Mouse (Mus musculus): Measurements from ENCODE around the gene Stxbp6. TPM values are rescaled to one million over a fixed set of nuclear protein-coding genes. Genes with fewer than 3 reads are reported as not detected.
"Not testable (repeated sequence)": the region's sequence is repeated elsewhere in the genome, so short reads cannot be mapped to it uniquely, and the experiment has no call there.

The Stxbp6 gene
- total and polyA plus RNA-seq, 3 experiments = not detected

- DNase-seq (ENCODE audit: extremely low read depth) = no peak
- in situ Hi-C loops (cut with MboI; ENCODE audit: low pct_ligation_motif_present, low pct_unique_long_range_greater_than_20kb, low sequenced_read_pairs) = no loop called here
- Histone ChIP-seq H3K79me2 (replicated peaks; ENCODE audit: control insufficient read depth, extremely low read depth, insufficient read depth, poor library complexity, severe bottlenecking) (no peaks in the 10 kb centered on the region), H3K9me3 (replicated peaks; ENCODE audit: low read length) (peaks cover 46% of the 10 kb centered on the region), H3K27ac (ENCODE audit: insufficient read depth, low read depth) (no peak overlapping the region), H3K9ac (ENCODE audit: insufficient read depth, low read depth) (no peak overlapping the region), H3K4me3 (replicated peaks in 1 of 3; ENCODE audit: low read depth in 2 of 3, low read length in 2 of 3, poor library complexity in 1 of 3) (no peak overlapping the region), H3K4me2 (ENCODE audit: insufficient read depth, low read depth, poor library complexity, severe bottlenecking) (no peak overlapping the region), H3K36me3 (replicated peaks in 1 of 2; ENCODE audit: control insufficient read depth in 1 of 2, insufficient read depth in 1 of 2, low read length in 1 of 2) (no peaks in the 10 kb centered on the region), H3K27me3 (replicated peaks) (no peaks in the 10 kb centered on the region), H3K4me1 (ENCODE audit: control insufficient read depth in 1 of 2, insufficient read depth in 2 of 2) (no peaks in the 10 kb centered on the region)
- TF ChIP-seq SIN3A (IDR thresholded peaks at IDR 0.05; ENCODE audit: low read length) = no peak
- no peak for TF ChIP-seq MAX (IDR thresholded peaks at IDR 0.05; ENCODE audit: low read length)
- no peak for TF ChIP-seq MYC (IDR thresholded peaks at IDR 0.05; ENCODE audit: low read depth, low read length)
- TF ChIP-seq ELF1 (IDR thresholded peaks at IDR 0.05; ENCODE audit: low read depth, low read length) = no peak
- no peak for TF ChIP-seq KAT2A (IDR thresholded peaks at IDR 0.05; ENCODE audit: insufficient replicate concordance, low read length)
- no peak for TF ChIP-seq HCFC1 (IDR thresholded peaks at IDR 0.05; ENCODE audit: low read depth, low read length)
- TF ChIP-seq SMC3 (IDR thresholded peaks at IDR 0.05; ENCODE audit: low read depth, low read length) = no peak
- no peak for TF ChIP-seq UBTF (IDR thresholded peaks at IDR 0.05; ENCODE audit: low read depth, low read length)
- no peak for TF ChIP-seq RAD21 (IDR thresholded peaks at IDR 0.05; ENCODE audit: low read depth, low read length)
- no peak for TF ChIP-seq MAFK (IDR thresholded peaks at IDR 0.05; ENCODE audit: insufficient replicate concordance, low read length)
- TF ChIP-seq NRF1 (IDR thresholded peaks at IDR 0.05; ENCODE audit: low read depth, low read length) = no peak
- TF ChIP-seq MEF2A (IDR thresholded peaks at IDR 0.05; ENCODE audit: borderline replicate concordance, low read depth, low read length) = no peak
- no peak for TF ChIP-seq ZMIZ1 (IDR thresholded peaks at IDR 0.05; ENCODE audit: low read depth, low read length)
- no peak for TF ChIP-seq USF2 (conservative IDR thresholded peaks at IDR 0.05; ENCODE audit: low read depth, low read length)
- no peak for TF ChIP-seq CHD1 (IDR thresholded peaks at IDR 0.05; ENCODE audit: low read depth, low read length)
- dilution Hi-C loops (cut with MboI; ENCODE audit: extremely low pct_ligation_motif_present, extremely low pct_unique_long_range_greater_than_20kb, low sequenced_read_pairs) = no loop called here
Observed at GRCm38 (mm10) chr12:45052860-45053259, 21.6 kb downstream of the Stxbp6 start.

- Histone ChIP-seq H3K4me2 (ENCODE audit: insufficient read depth, low read depth, poor library complexity, severe bottlenecking) (no peak overlapping the region), H3K9ac (ENCODE audit: insufficient read depth, low read depth) (no peak overlapping the region), H3K4me3 (replicated peaks in 1 of 3; ENCODE audit: low read depth in 2 of 3, low read length in 2 of 3, poor library complexity in 1 of 3) (no peak overlapping the region), H3K4me1 (ENCODE audit: control insufficient read depth in 1 of 2, insufficient read depth in 2 of 2) (no peaks in the 10 kb centered on the region), H3K9me3 (replicated peaks; ENCODE audit: low read length) (peaks cover 55% of the 10 kb centered on the region), H3K27me3 (replicated peaks) (no peaks in the 10 kb centered on the region), H3K79me2 (replicated peaks; ENCODE audit: control insufficient read depth, extremely low read depth, insufficient read depth, poor library complexity, severe bottlenecking) (no peaks in the 10 kb centered on the region), H3K36me3 (replicated peaks in 1 of 2; ENCODE audit: control insufficient read depth in 1 of 2, insufficient read depth in 1 of 2, low read length in 1 of 2) (no peaks in the 10 kb centered on the region), H3K27ac (ENCODE audit: insufficient read depth, low read depth) (no peak overlapping the region)
- DNase-seq (ENCODE audit: extremely low read depth) = no peak
- dilution Hi-C loops (cut with MboI; ENCODE audit: extremely low pct_ligation_motif_present, extremely low pct_unique_long_range_greater_than_20kb, low sequenced_read_pairs) = no loop called here
- TF ChIP-seq JUND (conservative IDR thresholded peaks at IDR 0.05; ENCODE audit: low read depth, low read length) = no peak
- no peak for TF ChIP-seq ZC3H11A (IDR thresholded peaks at IDR 0.05; ENCODE audit: low read depth, low read length)
- TF ChIP-seq CHD2 (IDR thresholded peaks at IDR 0.05; ENCODE audit: low read length) = no peak
- no peak for TF ChIP-seq POLR2AphosphoS2 (IDR thresholded peaks at IDR 0.05; ENCODE audit: low read depth, low read length)
- TF ChIP-seq CTCF (conservative IDR thresholded peaks at IDR 0.05 in 1 of 2, IDR thresholded peaks at IDR 0.05 in 1 of 2; ENCODE audit: low read depth in 2 of 2, low read length in 2 of 2) = no peak
- in situ Hi-C loops (cut with MboI; ENCODE audit: low pct_ligation_motif_present, low pct_unique_long_range_greater_than_20kb, low sequenced_read_pairs) = no loop called here
Observed at GRCm38 (mm10) chr12:45049894-45050293, 24.6 kb downstream of the Stxbp6 start.

- dilution Hi-C loops (cut with MboI; ENCODE audit: extremely low pct_ligation_motif_present, extremely low pct_unique_long_range_greater_than_20kb, low sequenced_read_pairs); H3K4me2 ChIP-seq (ENCODE audit: insufficient read depth, low read depth, poor library complexity, severe bottlenecking); H3K4me3 ChIP-seq (replicated peaks in 1 of 3; ENCODE audit: low read depth in 2 of 3, low read length in 2 of 3, poor library complexity in 1 of 3); in situ Hi-C loops (cut with MboI; ENCODE audit: low pct_ligation_motif_present, low pct_unique_long_range_greater_than_20kb, low sequenced_read_pairs); DNase-seq (ENCODE audit: extremely low read depth); H3K9ac ChIP-seq (ENCODE audit: insufficient read depth, low read depth); H3K27ac ChIP-seq (ENCODE audit: insufficient read depth, low read depth); H3K4me1 ChIP-seq (ENCODE audit: control insufficient read depth in 1 of 2, insufficient read depth in 2 of 2); H3K27me3 ChIP-seq (replicated peaks); H3K36me3 ChIP-seq (replicated peaks in 1 of 2; ENCODE audit: control insufficient read depth in 1 of 2, insufficient read depth in 1 of 2, low read length in 1 of 2); H3K79me2 ChIP-seq (replicated peaks; ENCODE audit: control insufficient read depth, extremely low read depth, insufficient read depth, poor library complexity, severe bottlenecking): not testable (repeated sequence)
- peaks cover 49% of the 10 kb centered on the region for H3K9me3 ChIP-seq (replicated peaks; ENCODE audit: low read length)
Observed at GRCm38 (mm10) chr12:45047711-45048110, 26.8 kb downstream of the Stxbp6 start.

All from CH12.LX (cell line).